Mouse (Mus musculus) thymus, postnatal 36 days (tissue): ENCODE data around the gene Sptbn4.
A peak's percentile ranks its signal among the peaks of the same experiment; 100 is the strongest.

ENCODE experiments used
- DNase-seq, 2 experiments: peaks; one replicate each; pipeline ENCODE4 v3.0.0; 2022; ENCODE audit warnings: mixed read lengths in 2 of 2

Sptbn4 gene

GRCm38 (mm10) chr7:27381009-27381408 is 66.5 kb downstream of the Sptbn4 start:
- DNase-seq = no peak

GRCm38 (mm10) chr7:27379836-27380235 is 67.7 kb downstream of the Sptbn4 start:
- DNase-seq = no peak

- DNase-seq = no peak
These were observed 69.1 kb downstream of the Sptbn4 start for GRCm38 (mm10) chr7:27378431-27378830.

GRCm38 (mm10) chr7:27375274-27375673 is 72.2 kb downstream of the Sptbn4 start:
- DNase-seq = no peak

- no peak for DNase-seq
These were observed 75.6 kb downstream of the Sptbn4 start for GRCm38 (mm10) chr7:27371715-27372462.

GRCm38 (mm10) chr7:27369111-27369510 is 78.4 kb downstream of the Sptbn4 start:
- no peak for DNase-seq

- DNase-seq = no peak
These were observed 79.5 kb downstream of the Sptbn4 start for GRCm38 (mm10) chr7:27367976-27368375.

- DNase-seq = no peak
These were observed 81.2 kb downstream of the Sptbn4 start for GRCm38 (mm10) chr7:27366082-27366844.

GRCm38 (mm10) chr7:27364379-27364778 is 83.1 kb downstream of the Sptbn4 start:
- no peak for DNase-seq

GRCm38 (mm10) chr7:27361283-27361946 is 86.1 kb downstream of the Sptbn4 start:
- DNase-seq = peak; percentile 94 to 96

- no peak for DNase-seq
These were observed 86.7 kb downstream of the Sptbn4 start for GRCm38 (mm10) chr7:27360749-27361148.

- DNase-seq = no peak
These were observed 87.7 kb downstream of the Sptbn4 start for GRCm38 (mm10) chr7:27359706-27360358.

GRCm38 (mm10) chr7:27359162-27359561 is 88.3 kb downstream of the Sptbn4 start:
- DNase-seq = no peak

- no peak for DNase-seq
These were observed 89.9 kb downstream of the Sptbn4 start for GRCm38 (mm10) chr7:27357595-27357978.

- no peak for DNase-seq
These were observed 90.5 kb downstream of the Sptbn4 start, which contains the start of gene Gm20479 for GRCm38 (mm10) chr7:27356861-27357594. TSS of gene Gm20479 (minus strand) at chr7:27357419.

- no peak for DNase-seq
These were observed 91.2 kb downstream of the Sptbn4 start for GRCm38 (mm10) chr7:27356248-27356647.

GRCm38 (mm10) chr7:27355745-27356240 is 91.7 kb downstream of the Sptbn4 start, which contains the start of gene Shkbp1:
TSS of gene Shkbp1 (minus strand) at chr7:27356019.
- peak; percentile 86 to 88 for DNase-seq

- no peak for DNase-seq
These were observed 92.2 kb downstream of the Sptbn4 start for GRCm38 (mm10) chr7:27355261-27355660.

GRCm38 (mm10) chr7:27354783-27355182 is 92.7 kb downstream of the Sptbn4 start:
- no peak for DNase-seq

GRCm38 (mm10) chr7:27354144-27354543 is 93.3 kb downstream of the Sptbn4 start:
- DNase-seq = no peak

GRCm38 (mm10) chr7:27345444-27345843 is 102.0 kb downstream of the Sptbn4 start:
- DNase-seq = no peak

GRCm38 (mm10) chr7:27342595-27342994 is 104.9 kb downstream of the Sptbn4 start:
- no peak for DNase-seq
